Mouse (Mus musculus): ENCODE results near the gene Lsm4.

DNA sequence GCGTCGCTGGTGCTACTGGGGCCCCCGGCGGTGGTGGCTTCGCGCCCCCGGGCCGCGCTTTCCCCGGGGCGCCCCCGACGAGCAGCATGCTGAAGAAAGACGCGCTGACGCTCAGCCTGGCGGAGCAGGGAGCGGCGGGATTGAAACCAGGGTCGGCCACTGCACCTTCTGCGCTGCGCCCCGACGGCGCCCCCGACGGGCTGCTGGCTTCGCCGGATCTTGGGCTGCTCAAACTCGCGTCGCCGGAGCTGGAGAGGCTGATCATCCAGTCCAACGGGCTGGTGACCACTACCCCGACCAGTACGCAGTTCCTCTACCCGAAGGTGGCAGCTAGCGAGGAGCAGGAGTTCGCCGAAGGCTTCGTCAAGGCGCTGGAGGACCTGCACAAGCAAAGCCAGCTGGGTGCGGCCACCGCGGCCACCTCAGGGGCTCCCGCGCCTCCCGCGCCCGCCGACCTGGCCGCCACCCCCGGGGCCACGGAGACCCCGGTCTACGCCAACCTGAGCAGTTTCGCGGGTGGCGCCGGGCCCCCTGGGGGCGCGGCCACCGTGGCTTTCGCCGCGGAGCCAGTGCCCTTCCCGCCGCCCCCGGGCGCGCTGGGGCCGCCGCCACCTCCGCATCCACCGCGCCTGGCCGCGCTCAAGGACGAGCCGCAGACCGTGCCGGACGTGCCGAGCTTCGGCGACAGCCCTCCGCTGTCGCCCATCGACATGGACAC is 26.2 kb downstream of the Lsm4 start:
- TF ChIP-seq CTCF (IDR thresholded peaks at IDR 0.05; ENCODE audit: low read depth, low read length) (no peak), GATA1 (IDR thresholded peaks at IDR 0.05; ENCODE audit: borderline replicate concordance, low read length) (no peak), TAL1 (conservative IDR thresholded peaks at IDR 0.05; ENCODE audit: low read depth, low read length) (no peak)
